Mouse (Mus musculus) inflammation-experienced regulatory T-cells, adult 6 months (primary cell): ENCODE measurements around the gene Bspry. TPM values are rescaled to one million over a fixed set of nuclear protein-coding genes. Genes with fewer than 3 reads are reported as not detected.
"Not testable (repeated sequence)": the region's sequence is repeated elsewhere in the genome, so short reads cannot be mapped to it uniquely, and the experiment has no call there.

ENCODE experiments used
- ATAC-seq: one replicate; pipeline ENCODE4 v1.8.0; 2017
- polyA plus RNA-seq, 3 experiments: library from polyadenylated mRNA; unstranded; fragments of 100-300 nt; shearing (Covaris generic); gene quantifications; one replicate each; pipeline ENCODE4 v1.2.1; 2017

The Bspry gene
- polyA plus RNA-seq, result 1 to 10 TPM; 1.3 to 3.2 (median 1.9) TPM

GRCm38 (mm10) chr4:62479937-62480708 is at the start of gene Bspry:
Bspry (plus strand) TSS chr4:62480053.
- peak; percentile 39 for ATAC-seq

GRCm38 (mm10) chr4:62430678-62431077 is 49.2 kb upstream of the Bspry start:
- no peak for ATAC-seq

GRCm38 (mm10) chr4:62431522-62431921 is 48.3 kb upstream of the Bspry start:
- ATAC-seq, result no peak

DNA sequence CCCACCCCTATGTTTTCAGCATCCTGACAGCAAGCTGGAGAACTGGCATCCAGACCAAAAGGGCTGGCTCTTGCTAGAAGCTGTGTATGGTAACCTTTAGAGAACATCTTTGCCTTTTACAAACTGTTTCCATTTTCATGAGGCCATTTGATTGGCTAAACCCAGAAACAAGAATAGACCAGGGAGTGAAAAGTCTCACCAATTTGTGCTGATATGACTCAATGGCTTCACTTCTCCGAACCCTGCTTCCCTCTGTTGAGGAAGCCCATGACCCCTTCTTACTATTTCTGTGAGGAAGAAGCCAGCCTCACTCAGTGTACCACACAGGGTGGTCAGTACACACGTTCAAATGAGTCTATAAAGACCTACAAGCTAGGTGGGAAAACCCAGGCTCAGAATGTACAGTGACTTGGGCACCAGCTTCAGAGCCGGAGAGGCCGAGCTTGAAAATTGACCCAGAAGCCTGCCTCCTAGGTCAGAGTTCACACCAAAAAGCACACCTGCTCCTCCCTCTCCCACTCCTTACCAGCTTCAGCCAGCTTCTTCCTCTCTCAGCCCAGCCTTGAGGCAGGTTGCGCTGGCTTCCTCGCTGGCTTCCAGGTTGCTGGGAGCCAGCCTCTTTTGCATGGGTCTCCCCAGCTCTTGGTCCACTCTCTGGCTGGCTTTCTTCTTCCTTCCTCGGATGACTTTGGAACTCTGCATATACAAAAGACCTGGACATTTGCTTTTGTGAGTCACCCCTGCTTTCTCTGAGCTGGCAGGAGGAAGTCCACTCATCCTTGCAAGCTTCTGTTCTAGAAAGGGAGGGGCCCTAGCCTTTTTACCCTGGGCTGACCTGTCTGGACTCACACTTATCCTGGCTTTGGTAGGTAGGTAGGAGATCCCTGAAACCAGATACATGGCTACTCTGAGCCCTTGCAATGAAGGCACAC is 45.6 kb upstream of the Bspry start:
- no peak for ATAC-seq

DNA sequence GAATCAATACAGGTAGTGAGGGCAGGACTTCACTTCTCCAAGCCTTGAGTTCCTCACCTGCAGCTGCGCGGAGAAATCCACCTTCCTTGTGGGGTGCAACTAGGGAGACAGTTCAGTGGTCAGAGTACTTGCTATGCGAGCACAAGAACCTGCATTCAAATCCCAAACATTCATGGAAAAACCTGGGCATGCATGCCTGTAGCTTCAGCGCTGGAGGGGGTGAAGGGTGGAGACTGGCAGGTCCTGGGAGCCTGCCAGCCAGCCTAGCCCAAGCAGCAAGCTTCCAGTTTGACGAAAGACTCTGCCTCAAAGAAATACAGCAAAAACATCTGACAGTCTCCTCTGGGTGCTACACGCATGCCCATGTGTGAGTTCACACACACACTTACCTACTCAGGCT is 44.8 kb upstream of the Bspry start, which contains the start of gene Rnf183:
Rnf183 (minus strand) TSS at position 172 of the 400 bp plus-strand sequence.
- no peak for ATAC-seq

GRCm38 (mm10) chr4:62437256-62437778 is 42.5 kb upstream of the Bspry start:
- ATAC-seq, result no peak

GRCm38 (mm10) chr4:62437871-62438270 is 42.0 kb upstream of the Bspry start:
- no peak for ATAC-seq

GRCm38 (mm10) chr4:62439793-62440192 is 40.1 kb upstream of the Bspry start:
- ATAC-seq, result no peak

DNA sequence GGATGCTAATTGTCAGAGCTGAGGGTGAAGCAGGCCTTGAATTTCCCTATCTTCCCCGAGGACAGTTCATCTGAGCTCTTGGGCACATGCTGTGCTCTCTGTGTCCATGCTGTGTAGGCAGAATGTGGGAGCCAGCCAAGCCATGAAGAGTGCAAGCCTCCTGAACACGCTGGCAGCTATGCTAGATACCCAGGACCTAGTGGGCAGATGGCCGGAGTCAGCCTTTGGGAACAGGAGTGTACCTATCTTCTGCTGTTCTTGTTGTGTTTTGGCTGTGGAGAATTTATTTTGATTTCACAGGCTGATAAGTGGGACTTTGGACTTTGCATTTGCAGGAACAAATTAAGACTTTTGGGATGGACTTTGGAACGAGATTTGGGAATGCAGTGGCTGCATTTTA is 39.3 kb upstream of the Bspry start:
- ATAC-seq, result no peak

DNA sequence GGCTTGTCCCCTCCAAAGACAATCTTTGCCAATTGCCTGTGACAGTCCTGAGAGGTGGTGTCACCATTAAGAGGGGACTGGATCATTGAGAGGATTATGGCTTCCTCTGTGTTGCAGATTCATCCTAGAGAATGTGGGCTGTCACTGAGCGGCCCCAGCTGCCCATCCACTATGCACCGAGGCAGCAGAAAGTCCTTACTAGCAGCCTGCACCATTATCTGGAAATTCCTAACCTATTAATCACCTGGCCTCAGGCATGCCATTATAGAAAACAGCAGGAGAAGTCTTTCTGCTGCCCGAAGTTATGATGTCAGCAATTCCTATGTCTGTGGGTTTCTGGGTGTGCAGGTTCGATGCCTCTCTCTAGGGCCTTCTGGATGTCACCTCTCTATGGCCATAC is 38.9 kb upstream of the Bspry start:
- no peak for ATAC-seq

DNA sequence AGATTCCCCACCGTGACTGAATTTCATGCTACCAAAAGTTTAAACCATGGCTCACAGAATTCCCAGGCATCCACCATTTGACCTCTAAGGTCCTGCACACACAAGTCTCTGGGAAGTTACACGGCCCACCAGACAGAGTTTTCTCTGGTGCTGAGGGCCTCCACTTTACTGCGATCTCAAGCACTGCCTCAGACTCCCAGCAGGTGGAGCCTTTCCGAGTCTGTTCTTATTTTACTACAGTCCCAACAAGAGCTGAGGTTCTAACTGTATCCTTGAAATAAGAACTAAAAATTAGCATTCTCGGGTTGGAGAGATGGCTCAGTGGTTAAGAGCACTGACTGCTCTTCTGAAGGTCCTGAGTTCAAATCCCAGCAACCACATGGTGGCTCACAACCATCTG is 24.9 kb upstream of the Bspry start:
- peak; percentile 85 for ATAC-seq

DNA sequence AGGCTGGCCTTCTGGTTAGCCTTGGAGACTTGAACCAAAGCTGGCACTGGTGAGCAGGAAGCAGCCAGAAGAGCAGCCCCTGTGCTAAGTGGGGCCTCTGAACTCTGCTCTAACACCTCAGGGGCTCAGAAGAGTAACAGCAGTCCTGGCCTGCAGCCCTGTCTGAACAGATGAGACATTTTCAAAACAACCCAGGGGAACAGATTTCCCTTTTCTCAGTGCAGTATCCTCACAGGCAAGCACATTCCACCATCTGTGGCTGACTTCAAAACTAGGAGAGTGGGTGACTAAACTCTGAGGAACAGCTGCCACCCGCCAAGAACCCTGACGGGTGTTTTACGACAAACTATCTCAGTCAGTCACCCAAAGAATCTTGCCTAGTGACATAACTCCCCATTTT is 20.8 kb upstream of the Bspry start:
- no peak for ATAC-seq

DNA sequence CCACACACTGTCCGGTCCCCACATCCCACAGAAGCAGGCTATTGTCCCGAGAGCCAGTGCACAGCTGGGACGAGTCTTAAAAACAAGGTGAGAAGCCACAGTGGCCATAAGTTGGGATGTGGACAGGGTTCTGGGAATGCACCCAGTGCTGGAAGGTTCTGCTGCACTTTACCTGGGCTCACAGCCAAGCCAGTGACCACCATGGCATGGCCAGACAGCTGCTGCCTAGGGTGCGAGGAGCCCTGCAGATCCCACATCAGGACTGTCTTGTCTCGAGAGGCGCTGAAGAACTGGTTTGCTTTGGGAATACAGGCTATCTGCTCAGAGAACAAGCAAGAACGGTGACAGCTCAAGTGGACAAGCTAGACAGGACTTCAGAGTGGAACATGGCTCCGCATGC is 19.5 kb upstream of the Bspry start:
- no peak for ATAC-seq

DNA sequence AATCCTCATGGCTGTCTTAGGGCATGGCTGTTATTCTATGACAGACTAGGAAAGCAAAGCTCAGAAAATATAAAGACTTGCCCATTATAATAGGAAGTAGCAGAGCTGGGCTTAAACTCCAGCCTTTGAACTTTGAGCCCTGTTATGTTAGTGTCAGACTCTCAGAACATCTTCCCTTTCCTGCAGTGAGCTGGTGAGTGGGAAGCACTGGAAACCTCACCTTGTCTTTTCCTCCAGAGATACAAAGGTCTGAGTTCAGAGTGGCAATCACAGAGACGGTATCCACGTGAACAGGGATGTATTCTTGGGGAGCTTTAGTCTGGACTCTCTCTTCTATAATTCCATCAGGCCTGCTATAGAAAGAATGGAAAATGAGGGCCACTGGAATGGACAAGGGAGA is 16.7 kb upstream of the Bspry start:
- no peak for ATAC-seq

- ATAC-seq, result no peak
Observed at GRCm38 (mm10) chr4:62468158-62468557, 11.7 kb upstream of the Bspry start.

DNA sequence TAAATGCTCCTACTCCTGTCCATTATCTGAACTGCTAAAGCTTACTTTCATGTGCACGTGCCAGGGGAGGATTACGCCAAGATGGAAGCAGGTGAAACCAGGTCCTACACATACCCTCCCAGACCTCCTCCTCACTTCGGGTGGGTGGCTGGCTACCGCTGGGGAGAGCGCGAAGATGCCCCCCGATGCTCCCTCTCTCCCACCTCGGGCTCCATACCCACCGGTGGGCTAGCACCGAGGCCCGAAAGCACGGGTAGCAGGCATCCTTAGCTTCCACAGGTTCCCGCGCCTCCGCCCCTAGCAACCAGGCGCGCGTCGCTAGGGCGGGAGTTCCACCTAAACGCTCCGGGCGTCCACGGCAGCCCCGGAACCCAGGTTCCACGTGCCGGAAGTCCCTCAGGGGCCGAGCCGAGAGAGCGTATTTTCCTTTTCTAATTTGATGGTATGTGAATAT is 9.2 kb upstream of the Bspry start, which contains the start of gene Wdr31:
Wdr31 (minus strand) TSS at position 299 of the 454 bp plus-strand sequence.
- peak; percentile 83 for ATAC-seq

GRCm38 (mm10) chr4:62472071-62472470 is 7.8 kb upstream of the Bspry start:
- ATAC-seq, result no peak

DNA sequence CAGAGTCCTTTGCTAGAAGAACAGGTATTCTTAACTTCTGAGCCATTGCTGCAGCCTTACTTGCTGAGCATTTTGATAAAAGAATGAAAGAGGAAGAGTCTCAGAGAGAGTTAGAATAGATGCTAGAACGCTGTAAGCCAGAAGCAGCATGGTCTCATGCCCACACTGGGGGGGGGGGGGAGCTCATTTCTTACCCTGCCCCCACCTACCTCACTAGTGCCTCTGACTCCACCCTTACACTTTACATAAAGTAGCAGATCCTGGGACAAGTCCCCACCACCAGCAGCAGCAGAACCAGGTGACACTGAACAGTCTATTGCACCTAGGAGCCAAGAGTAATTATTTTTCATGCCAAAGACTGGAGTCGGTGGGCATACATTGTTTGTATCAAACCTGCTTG is 4.7 kb upstream of the Bspry start:
- no peak for ATAC-seq

- peak; percentile 79 for ATAC-seq
Observed at GRCm38 (mm10) chr4:62475793-62476192, 4.1 kb upstream of the Bspry start.

DNA sequence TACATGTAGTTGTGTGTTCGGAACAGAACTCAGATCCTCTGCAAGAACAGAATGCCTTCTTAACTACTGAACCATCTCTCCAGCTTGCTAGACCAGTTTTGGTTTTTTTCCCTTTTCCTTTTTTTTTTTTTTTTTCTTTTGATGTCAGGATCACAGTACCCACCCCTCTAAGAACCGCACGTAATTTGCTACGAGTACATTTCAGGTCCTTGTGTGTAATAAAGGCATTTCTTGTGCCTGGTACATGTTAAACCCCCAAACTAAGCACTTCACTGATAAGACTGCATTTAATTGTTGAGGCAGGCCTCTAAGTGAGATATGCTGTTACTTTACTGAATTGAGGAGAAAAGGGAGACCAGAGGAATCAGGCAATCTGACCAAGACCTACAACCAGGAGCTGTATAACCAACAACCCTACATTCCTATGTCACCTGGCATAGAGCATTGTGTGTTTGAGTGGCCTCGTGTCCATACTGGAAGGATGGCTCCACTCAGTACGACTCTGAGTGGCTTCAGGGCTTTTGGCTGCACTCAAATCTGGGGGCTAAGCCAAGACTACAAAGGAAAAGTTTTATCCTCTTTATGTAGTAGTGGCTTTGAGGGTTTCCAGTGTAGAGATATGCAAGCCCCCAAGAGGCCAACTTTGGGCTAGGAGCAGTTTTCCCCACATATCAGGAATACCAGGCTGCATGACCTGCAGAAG is 2.2 kb upstream of the Bspry start:
- ATAC-seq, result no peak

GRCm38 (mm10) chr4:62479593-62479936 is 288 bp upstream of the Bspry start:
- not testable (repeated sequence) for ATAC-seq
